Mouse (Mus musculus) neural tube, embryonic 15.5 days (tissue): Measurements from ENCODE around the gene Mprip. TPM values are rescaled to one million over a fixed set of nuclear protein-coding genes. Genes with fewer than 3 reads are reported as not detected.

ENCODE experiments used
- ATAC-seq: fragments of 200-750 bp; cut with Nextera tagmentation; 2 replicates; pipeline ENCODE4 v1.8.0; 2017; ENCODE audit warnings: mild to moderate bottlenecking, moderate TSS enrichment, moderate library complexity; ENCODE audit not compliant: low FRiP score
- H3K27ac ChIP-seq: fragments of 300-500 bp; sonication (generic); replicated peaks from 2 replicates; pipeline ENCODE4 v1.5.1; 2015; ENCODE audit warnings: mild to moderate bottlenecking, inconsistent platforms
- H3K27me3 ChIP-seq: fragments of 300-500 bp; sonication (generic); replicated peaks from 2 replicates; pipeline ENCODE4 v1.6.1; 2015; ENCODE audit warnings: inconsistent platforms
- H3K36me3 ChIP-seq: fragments of 300-500 bp; sonication (generic); 2 replicates; pipeline ENCODE4 v1.6.1; 2015; ENCODE audit warnings: inconsistent platforms
- H3K4me1 ChIP-seq: fragments of 300-500 bp; sonication (generic); 2 replicates; pipeline ENCODE4 v1.6.1; 2015; ENCODE audit warnings: inconsistent platforms
- H3K4me2 ChIP-seq: fragments of 300-500 bp; sonication (generic); 2 replicates; pipeline ENCODE4 v1.6.1; 2015; ENCODE audit warnings: inconsistent platforms, mild to moderate bottlenecking, moderate library complexity
- H3K4me3 ChIP-seq: fragments of 300-500 bp; sonication (generic); replicated peaks from 2 replicates; pipeline ENCODE4 v1.5.1; 2015; ENCODE audit warnings: mild to moderate bottlenecking, inconsistent platforms
- H3K9ac ChIP-seq: fragments of 300-500 bp; sonication (generic); replicated peaks from 2 replicates; pipeline ENCODE4 v1.6.1; 2015; ENCODE audit warnings: mild to moderate bottlenecking, inconsistent platforms
- H3K9me3 ChIP-seq: fragments of 300-500 bp; sonication (generic); replicated peaks from 2 replicates; pipeline ENCODE4 v1.6.1; 2016; ENCODE audit warnings: inconsistent platforms
- WGBS: fragments of 180-500 bp; shearing (Covaris S2); methylation state at CpG from one replicate; pipeline ENCODE4 v1.1.7; 2015; ENCODE audit warnings: mixed read lengths; 5-methylcytosine and 5-hydroxymethylcytosine counted together
- polyA plus RNA-seq: library from polyadenylated mRNA; unstranded; fragments of >200 nt; fragmentation: Nextera tagmentation; extraction: Ambion mirVana; gene quantifications from 2 replicates; pipeline ENCODE4 v1.2.1, GENCODE M21; 2015

Mprip gene
- polyA plus RNA-seq, 1 experiment from 2014 or later, result 65.8 TPM

- no peaks in the 10 kb centered on the region for H3K36me3 ChIP-seq
- no peak for ATAC-seq
- 84% methylated on average over 9 of the region's 9 CpGs for WGBS
- H3K27ac ChIP-seq, result no peak overlapping the region
- H3K27me3 ChIP-seq, result no peaks in the 10 kb centered on the region
- H3K9ac ChIP-seq, result no peak overlapping the region
- no peak overlapping the region for H3K4me3 ChIP-seq
- no peaks in the 10 kb centered on the region for H3K4me1 ChIP-seq
- H3K9me3 ChIP-seq, result no peaks in the 10 kb centered on the region
- H3K4me2 ChIP-seq, result no peak overlapping the region
Measured at GRCm38 (mm10) chr11:59635251-59635795, 25.8 kb upstream of the Mprip start.

GRCm38 (mm10) chr11:59635821-59636694 lies 25.0 kb upstream of the Mprip start:
- H3K4me2 ChIP-seq, result no peak overlapping the region
- H3K9me3 ChIP-seq, result no peaks in the 10 kb centered on the region
- H3K4me1 ChIP-seq, result no peaks in the 10 kb centered on the region
- 79% methylated on average over 12 of the region's 12 CpGs for WGBS
- H3K9ac ChIP-seq, result no peak overlapping the region
- no peak overlapping the region for H3K4me3 ChIP-seq
- H3K27ac ChIP-seq, result no peak overlapping the region
- ATAC-seq, result no peak
- no peaks in the 10 kb centered on the region for H3K36me3 ChIP-seq
- no peaks in the 10 kb centered on the region for H3K27me3 ChIP-seq

- Histone ChIP-seq H3K27me3 (no peaks in the 10 kb centered on the region), H3K4me3 (no peak overlapping the region), H3K9me3 (no peaks in the 10 kb centered on the region), H3K4me1 (no peaks in the 10 kb centered on the region), H3K9ac (no peak overlapping the region), H3K36me3 (no peaks in the 10 kb centered on the region), H3K4me2 (no peak overlapping the region), H3K27ac (no peak overlapping the region)
- no peak for ATAC-seq
- 80% methylated on average over 7 of the region's 7 CpGs for WGBS
Measured at GRCm38 (mm10) chr11:59636695-59637414, 24.2 kb upstream of the Mprip start.

GRCm38 (mm10) chr11:59639957-59640643 lies 21.0 kb upstream of the Mprip start:
- H3K27ac ChIP-seq, result no peak overlapping the region
- 77% methylated on average over 4 of the region's 4 CpGs for WGBS
- no peak overlapping the region for H3K4me2 ChIP-seq
- H3K9me3 ChIP-seq, result no peaks in the 10 kb centered on the region
- H3K4me3 ChIP-seq, result no peak overlapping the region
- no peak for ATAC-seq
- no peaks in the 10 kb centered on the region for H3K27me3 ChIP-seq
- H3K36me3 ChIP-seq, result no peaks in the 10 kb centered on the region
- no peak overlapping the region for H3K9ac ChIP-seq
- no peaks in the 10 kb centered on the region for H3K4me1 ChIP-seq

- no peak overlapping the region for H3K9ac ChIP-seq
- no peaks in the 10 kb centered on the region for H3K27me3 ChIP-seq
- no peak overlapping the region for H3K4me3 ChIP-seq
- H3K4me2 ChIP-seq, result no peak overlapping the region
- H3K4me1 ChIP-seq, result no peaks in the 10 kb centered on the region
- no peak overlapping the region for H3K27ac ChIP-seq
- ATAC-seq, result no peak
- WGBS, result 76% methylated on average over 5 of the region's 5 CpGs
- no peaks in the 10 kb centered on the region for H3K36me3 ChIP-seq
- no peaks in the 10 kb centered on the region for H3K9me3 ChIP-seq
Measured at GRCm38 (mm10) chr11:59641227-59641626, 19.9 kb upstream of the Mprip start.

GRCm38 (mm10) chr11:59642420-59642819 lies 18.7 kb upstream of the Mprip start:
- H3K9ac ChIP-seq, result no peak overlapping the region
- H3K4me1 ChIP-seq, result no peaks in the 10 kb centered on the region
- ATAC-seq, result no peak
- WGBS, result 90% methylated on average over 8 of the region's 8 CpGs
- no peaks in the 10 kb centered on the region for H3K36me3 ChIP-seq
- H3K27me3 ChIP-seq, result no peaks in the 10 kb centered on the region
- no peak overlapping the region for H3K27ac ChIP-seq
- no peaks in the 10 kb centered on the region for H3K9me3 ChIP-seq
- no peak overlapping the region for H3K4me3 ChIP-seq
- no peak overlapping the region for H3K4me2 ChIP-seq

GRCm38 (mm10) chr11:59645036-59645435 lies 16.1 kb upstream of the Mprip start:
- WGBS, result 65% methylated on average over 7 of the region's 7 CpGs
- no peaks in the 10 kb centered on the region for H3K27me3 ChIP-seq
- no peak overlapping the region for H3K9ac ChIP-seq
- no peak for ATAC-seq
- H3K9me3 ChIP-seq, result no peaks in the 10 kb centered on the region
- H3K36me3 ChIP-seq, result no peaks in the 10 kb centered on the region
- H3K4me1 ChIP-seq, result no peaks in the 10 kb centered on the region
- H3K4me3 ChIP-seq, result no peak overlapping the region
- H3K27ac ChIP-seq, result no peak overlapping the region
- H3K4me2 ChIP-seq, result no peak overlapping the region

- WGBS, result 77% methylated on average over 4 of the region's 4 CpGs
- no peaks in the 10 kb centered on the region for H3K27me3 ChIP-seq
- H3K4me2 ChIP-seq, result no peak overlapping the region
- H3K27ac ChIP-seq, result no peak overlapping the region
- no peaks in the 10 kb centered on the region for H3K36me3 ChIP-seq
- H3K4me1 ChIP-seq, result no peaks in the 10 kb centered on the region
- H3K9ac ChIP-seq, result no peak overlapping the region
- no peaks in the 10 kb centered on the region for H3K9me3 ChIP-seq
- ATAC-seq, result no peak
- no peak overlapping the region for H3K4me3 ChIP-seq
Measured at GRCm38 (mm10) chr11:59649058-59649457, 12.0 kb upstream of the Mprip start.

GRCm38 (mm10) chr11:59653003-59653402 lies 8.1 kb upstream of the Mprip start:
- no peak overlapping the region for H3K4me2 ChIP-seq
- no peaks in the 10 kb centered on the region for H3K9me3 ChIP-seq
- no peaks in the 10 kb centered on the region for H3K27me3 ChIP-seq
- WGBS, result 87% methylated on average over 2 of the region's 2 CpGs
- H3K4me1 ChIP-seq, result no peaks in the 10 kb centered on the region
- ATAC-seq, result no peak
- no peak overlapping the region for H3K27ac ChIP-seq
- H3K4me3 ChIP-seq, result no peak overlapping the region
- no peak overlapping the region for H3K9ac ChIP-seq
- H3K36me3 ChIP-seq, result no peaks in the 10 kb centered on the region

- no peak overlapping the region for H3K9ac ChIP-seq
- no peaks in the 10 kb centered on the region for H3K4me1 ChIP-seq
- WGBS, result 84% methylated on average over 2 of the region's 2 CpGs
- no peaks in the 10 kb centered on the region for H3K9me3 ChIP-seq
- H3K27ac ChIP-seq, result no peak overlapping the region
- no peak for ATAC-seq
- no peak overlapping the region for H3K4me2 ChIP-seq
- H3K4me3 ChIP-seq, result no peak overlapping the region
- no peaks in the 10 kb centered on the region for H3K27me3 ChIP-seq
- H3K36me3 ChIP-seq, result no peaks in the 10 kb centered on the region
Measured at GRCm38 (mm10) chr11:59653547-59653946, 7.6 kb upstream of the Mprip start.

GRCm38 (mm10) chr11:59655337-59655736 lies 5.8 kb upstream of the Mprip start:
- no peak overlapping the region for H3K27ac ChIP-seq
- no peaks in the 10 kb centered on the region for H3K36me3 ChIP-seq
- no peak overlapping the region for H3K4me2 ChIP-seq
- no peaks in the 10 kb centered on the region for H3K9me3 ChIP-seq
- H3K4me3 ChIP-seq, result no peak overlapping the region
- no peaks in the 10 kb centered on the region for H3K27me3 ChIP-seq
- ATAC-seq, result no peak
- H3K4me1 ChIP-seq, result no peaks in the 10 kb centered on the region
- WGBS, result 77% methylated on average over 5 of the region's 5 CpGs
- H3K9ac ChIP-seq, result no peak overlapping the region
